Mouse (Mus musculus) kidney, embryonic 16.5 days (tissue): Measurements from ENCODE around the gene Myo9a. TPM values are rescaled to one million over a fixed set of nuclear protein-coding genes. Genes with fewer than 3 reads are reported as not detected.
A peak's percentile ranks its signal among the peaks of the same experiment; 100 is the strongest.

ENCODE experiments used
- ATAC-seq: fragments of 200-750 bp; cut with Nextera tagmentation; 2 replicates; pipeline ENCODE4 v1.8.0; 2017; ENCODE audit warnings: moderate TSS enrichment; ENCODE audit not compliant: low FRiP score, low TSS enrichment
- H3K27ac ChIP-seq: fragments of 300-500 bp; sonication (generic); 2 replicates; pipeline ENCODE4 v1.5.1; 2014; ENCODE audit warnings: low read length
- H3K27me3 ChIP-seq: fragments of 300-500 bp; sonication (generic); 2 replicates; pipeline ENCODE4 v1.6.1; 2014; ENCODE audit warnings: low read length, control low read depth, mixed read lengths; ENCODE audit not compliant: insufficient read depth
- H3K36me3 ChIP-seq: fragments of 300-500 bp; sonication (generic); 2 replicates; pipeline ENCODE4 v1.6.1; 2014; ENCODE audit warnings: low read length, control low read depth, mixed read lengths; ENCODE audit not compliant: insufficient read depth
- H3K4me1 ChIP-seq: fragments of 300-500 bp; sonication (generic); 2 replicates; pipeline ENCODE4 v1.6.1; 2014; ENCODE audit warnings: low read length, control low read depth, mixed read lengths; ENCODE audit not compliant: insufficient read depth
- H3K4me2 ChIP-seq: fragments of 300-500 bp; sonication (generic); replicated peaks from 2 replicates; pipeline ENCODE4 v1.6.1; 2014; ENCODE audit warnings: low read depth, low read length
- H3K4me3 ChIP-seq: fragments of 300-500 bp; sonication (generic); 2 replicates; pipeline ENCODE4 v1.5.1; 2014; ENCODE audit warnings: mild to moderate bottlenecking, low read length
- H3K9ac ChIP-seq: fragments of 300-500 bp; sonication (generic); replicated peaks from 2 replicates; pipeline ENCODE4 v1.6.1; 2014; ENCODE audit warnings: low read length
- H3K9me3 ChIP-seq: fragments of 300-500 bp; sonication (generic); 2 replicates; pipeline ENCODE4 v1.6.1; 2016; ENCODE audit warnings: low read length, control low read depth
- WGBS: fragments of 180-500 bp; shearing (Covaris S2); extraction: QIAGEN DNeasy Blood & Tissue Kit; methylation state at CpG from one replicate; pipeline ENCODE4 v1.1.7; 2014; 5-methylcytosine and 5-hydroxymethylcytosine counted together
- polyA plus RNA-seq: library from polyadenylated mRNA; unstranded; fragments of >200 nt; fragmentation: Nextera tagmentation; extraction: Ambion mirVana; gene quantifications from 2 replicates; pipeline ENCODE4 v1.2.1, GENCODE M21; 2015

Gene Myo9a
- polyA plus RNA-seq, 1 experiment from 2014 or later: 18.2 TPM

DNA sequence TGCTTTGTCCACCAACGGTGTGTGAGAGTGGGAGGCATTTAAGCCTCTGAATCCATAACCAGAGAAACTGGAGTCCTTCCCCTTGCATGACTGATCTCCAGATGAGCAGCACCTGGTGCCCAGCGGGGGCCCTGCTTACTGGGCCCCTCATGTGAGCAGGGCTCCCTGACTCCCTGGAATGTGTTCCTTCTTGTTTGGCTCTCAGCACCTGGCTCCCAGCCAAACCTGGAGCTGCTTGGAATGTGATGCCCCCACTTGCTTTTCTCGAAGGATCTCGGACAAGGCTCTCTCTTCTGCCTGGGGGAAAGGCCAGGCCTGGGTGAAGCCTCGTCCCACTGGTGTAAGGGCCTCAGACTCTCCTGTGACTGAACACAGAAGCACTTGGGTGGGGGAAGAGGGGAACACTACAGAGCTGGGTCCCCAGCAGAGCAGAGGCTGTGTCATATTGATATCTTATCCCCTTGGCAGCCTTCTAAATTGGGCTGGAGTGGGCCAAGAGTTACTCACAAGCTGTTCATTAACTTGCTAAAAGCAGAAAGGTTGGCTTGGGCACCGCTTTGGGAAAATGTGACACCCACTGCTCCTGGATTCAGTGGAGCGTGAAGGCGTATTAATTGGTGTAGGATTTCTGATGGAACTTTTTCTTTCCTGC, 26.8 kb upstream of the Myo9a start:
- no peaks in the 10 kb centered on the region for H3K27me3 ChIP-seq
- WGBS: 25% methylated on average over 8 of the region's 8 CpGs
- H3K9me3 ChIP-seq: no peaks in the 10 kb centered on the region
- ATAC-seq: peak; percentile 93
- H3K9ac ChIP-seq: peak overlapping the region; percentile 42
- no peaks in the 10 kb centered on the region for H3K36me3 ChIP-seq
- H3K4me1 ChIP-seq: peaks cover 34% of the 10 kb centered on the region
- H3K4me2 ChIP-seq: peak overlapping the region; percentile 56
- H3K4me3 ChIP-seq: 0 out of 2 replicates have a peak overlapping the region, but pooled peaks have one; percentile 30
- peak overlapping the region; percentile 96 for H3K27ac ChIP-seq

DNA sequence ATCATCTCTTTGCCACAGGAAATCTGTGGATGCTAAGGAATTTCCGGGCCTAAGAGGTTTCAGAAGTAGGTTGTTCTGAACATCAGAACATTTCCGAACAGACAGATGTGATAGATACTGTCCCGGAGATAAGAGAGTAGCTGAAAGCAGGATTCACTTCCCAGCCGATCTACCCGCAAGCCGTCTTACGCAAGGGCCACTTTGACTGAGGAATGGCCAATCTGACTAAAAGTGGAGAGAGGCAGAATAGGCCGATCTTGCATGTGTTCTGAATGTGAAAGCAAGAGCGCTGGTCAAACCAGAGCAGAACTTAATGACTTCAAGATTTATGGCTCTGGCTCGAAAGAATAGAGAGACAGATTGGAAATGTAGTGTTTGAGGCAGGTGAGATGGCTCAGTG, 25.2 kb upstream of the Myo9a start:
- ATAC-seq: no peak
- no peaks in the 10 kb centered on the region for H3K27me3 ChIP-seq
- 68% methylated on average over 10 of the region's 10 CpGs for WGBS
- H3K9ac ChIP-seq: no peak overlapping the region
- H3K4me3 ChIP-seq: no peak overlapping the region
- H3K4me2 ChIP-seq: no peak overlapping the region
- peak overlapping the region; percentile 96 for H3K27ac ChIP-seq
- H3K9me3 ChIP-seq: no peaks in the 10 kb centered on the region
- no peaks in the 10 kb centered on the region for H3K36me3 ChIP-seq
- peaks cover 34% of the 10 kb centered on the region for H3K4me1 ChIP-seq

DNA sequence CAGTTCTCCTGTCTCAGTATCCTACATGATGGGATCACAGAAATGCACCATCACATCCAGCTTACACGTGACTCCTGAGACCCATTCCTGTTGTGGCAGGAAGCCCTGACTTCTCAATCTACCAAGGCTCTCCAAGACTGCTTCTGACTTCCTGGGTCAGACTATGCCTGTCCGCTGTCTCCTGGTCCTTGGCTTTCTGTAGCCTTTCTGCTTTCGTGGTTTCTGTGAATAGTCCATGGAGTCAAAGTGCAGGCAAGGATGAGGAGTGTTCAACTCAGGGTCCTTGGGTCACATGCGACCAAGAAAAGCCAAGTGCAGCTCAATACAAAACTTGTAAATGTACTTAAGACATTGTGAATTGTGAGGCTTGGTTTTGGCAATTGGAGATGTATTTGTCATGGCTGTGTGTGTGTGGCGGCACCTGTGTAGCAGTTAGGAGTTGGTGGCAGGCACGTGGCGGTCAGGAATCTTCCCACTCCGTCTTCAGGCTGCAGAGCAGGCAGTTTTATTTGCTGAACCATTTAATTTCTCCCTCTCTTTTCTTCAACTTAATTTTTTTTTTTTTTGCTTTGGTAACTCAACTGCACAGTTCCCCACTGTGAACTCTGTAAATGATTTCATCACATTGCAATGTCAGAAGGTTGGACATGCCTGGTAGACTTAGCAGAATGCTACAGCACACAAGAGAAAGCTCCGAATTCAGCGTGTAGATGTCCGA, 23.0 kb upstream of the Myo9a start:
- 60% methylated on average over 11 of the region's 11 CpGs for WGBS
- Histone ChIP-seq H3K4me3 (no peak overlapping the region), H3K9me3 (no peaks in the 10 kb centered on the region), H3K36me3 (no peaks in the 10 kb centered on the region), H3K4me1 (peaks cover 34% of the 10 kb centered on the region), H3K4me2 (no peak overlapping the region), H3K9ac (no peak overlapping the region), H3K27ac (peak overlapping the region; percentile 89), H3K27me3 (no peaks in the 10 kb centered on the region)
- no peak for ATAC-seq

DNA sequence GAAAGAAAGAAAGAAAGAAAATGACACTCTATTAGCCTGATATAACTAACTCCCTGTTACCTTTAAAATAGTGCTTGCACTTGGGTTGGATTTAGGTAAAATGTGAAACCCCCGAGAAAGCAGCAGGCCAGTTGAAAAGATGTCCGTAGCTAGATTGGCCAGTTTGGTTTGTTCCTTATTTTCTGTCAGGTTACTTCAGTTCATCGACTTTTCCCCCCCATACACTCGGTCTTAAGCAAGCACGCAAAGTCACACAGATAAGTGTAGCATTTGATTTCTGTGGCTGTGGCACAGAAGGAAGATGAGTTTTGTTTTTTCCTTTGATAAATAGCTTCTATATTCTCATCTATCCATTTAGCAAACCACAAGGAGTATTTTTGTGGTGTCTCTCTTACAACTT, 19.6 kb upstream of the Myo9a start:
- Histone ChIP-seq H3K36me3 (no peaks in the 10 kb centered on the region), H3K4me1 (peaks cover 6% of the 10 kb centered on the region; the same call in 1 of the 2 replicates), H3K27ac (no peak overlapping the region), H3K9ac (no peak overlapping the region), H3K4me3 (no peak overlapping the region), H3K9me3 (no peaks in the 10 kb centered on the region), H3K27me3 (no peaks in the 10 kb centered on the region), H3K4me2 (no peak overlapping the region)
- 89% methylated on average over 5 of the region's 5 CpGs for WGBS
- no peak for ATAC-seq

DNA sequence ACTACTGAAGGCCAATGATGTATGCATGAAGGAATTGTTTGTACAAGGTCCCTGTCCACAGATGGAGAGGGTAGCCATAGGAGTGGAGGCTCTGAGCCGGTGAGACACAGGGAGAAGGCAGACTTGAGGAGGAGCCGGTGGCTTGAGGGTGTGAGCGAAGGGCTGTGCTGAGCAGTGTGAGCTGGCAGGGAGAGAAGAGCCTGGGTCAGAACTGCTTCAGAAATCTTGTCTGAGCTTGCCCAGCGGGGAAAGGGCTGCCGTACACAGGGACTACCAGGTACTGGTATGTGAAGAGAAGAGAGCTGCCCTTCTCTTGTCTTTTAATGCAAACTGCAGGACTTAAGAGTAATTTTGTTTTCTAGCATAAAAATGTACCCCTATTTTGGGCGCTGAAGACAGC, 17.6 kb upstream of the Myo9a start:
- Histone ChIP-seq H3K36me3 (peaks cover 5% of the 10 kb centered on the region; the same call in 1 of the 2 replicates), H3K4me2 (no peak overlapping the region), H3K4me1 (no peaks in the 10 kb centered on the region), H3K9me3 (no peaks in the 10 kb centered on the region), H3K27ac (no peak overlapping the region), H3K27me3 (no peaks in the 10 kb centered on the region), H3K9ac (no peak overlapping the region), H3K4me3 (no peak overlapping the region)
- WGBS: 71% methylated on average over 6 of the region's 6 CpGs
- ATAC-seq: no peak

DNA sequence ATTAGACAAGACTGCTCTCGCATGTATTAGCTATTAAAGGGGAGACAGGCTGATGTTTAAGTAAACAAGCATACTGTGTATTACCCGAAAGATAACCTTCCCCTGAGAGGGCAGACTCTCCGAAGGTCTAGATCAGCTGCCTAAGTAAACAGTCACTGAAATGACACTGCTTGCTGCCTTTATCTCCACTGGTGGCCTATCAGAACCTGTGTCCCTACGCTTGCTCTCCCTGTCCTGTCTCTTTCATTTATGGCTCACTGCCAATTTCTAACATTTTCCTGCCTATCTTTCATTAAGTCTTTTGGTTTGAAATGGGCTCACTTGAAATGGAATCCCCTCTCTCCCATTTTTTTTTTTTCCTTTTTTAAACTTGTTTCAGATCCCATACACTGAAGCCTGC, 15.3 kb upstream of the Myo9a start:
- no peaks in the 10 kb centered on the region for H3K9me3 ChIP-seq
- H3K27me3 ChIP-seq: no peaks in the 10 kb centered on the region
- H3K4me2 ChIP-seq: no peak overlapping the region
- no peak overlapping the region for H3K9ac ChIP-seq
- no peak overlapping the region for H3K4me3 ChIP-seq
- no peak overlapping the region for H3K27ac ChIP-seq
- H3K36me3 ChIP-seq: peaks cover 5% of the 10 kb centered on the region; the same call in 1 of the 2 replicates
- no peak for ATAC-seq
- H3K4me1 ChIP-seq: no peaks in the 10 kb centered on the region
- 37% methylated on average over 4 of the region's 4 CpGs for whole genome bisulfite sequencing

DNA sequence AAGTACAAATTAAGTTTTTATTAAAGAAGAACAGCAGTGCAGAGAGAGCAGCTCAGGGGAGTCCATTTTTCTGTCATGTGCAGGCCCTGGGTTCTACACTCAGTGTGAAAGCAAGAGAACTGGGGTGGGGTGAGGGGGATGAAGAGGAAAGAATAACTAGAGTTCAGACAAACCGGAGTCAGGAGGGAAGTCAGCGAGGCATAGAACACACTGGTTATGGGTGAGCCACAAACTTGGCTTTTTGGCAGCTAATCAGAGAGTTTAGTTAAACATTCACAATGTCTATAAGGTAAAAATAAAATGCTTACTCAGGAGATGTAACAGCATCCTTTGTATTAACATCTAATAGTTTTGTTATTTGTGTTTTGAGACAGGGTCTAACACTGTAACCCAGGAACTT, 10.1 kb upstream of the Myo9a start:
- H3K4me3 ChIP-seq: no peak overlapping the region
- peaks cover 5% of the 10 kb centered on the region; the same call in 1 of the 2 replicates for H3K36me3 ChIP-seq
- H3K9me3 ChIP-seq: no peaks in the 10 kb centered on the region
- peak; percentile 79; the same call in 1 of the 2 replicates for ATAC-seq
- H3K4me2 ChIP-seq: no peak overlapping the region
- 46% methylated on average over 2 of the region's 2 CpGs for WGBS
- H3K9ac ChIP-seq: no peak overlapping the region
- peak overlapping the region; percentile 62; the same call in 1 of the 2 replicates for H3K27ac ChIP-seq
- no peaks in the 10 kb centered on the region for H3K4me1 ChIP-seq
- no peaks in the 10 kb centered on the region for H3K27me3 ChIP-seq

DNA sequence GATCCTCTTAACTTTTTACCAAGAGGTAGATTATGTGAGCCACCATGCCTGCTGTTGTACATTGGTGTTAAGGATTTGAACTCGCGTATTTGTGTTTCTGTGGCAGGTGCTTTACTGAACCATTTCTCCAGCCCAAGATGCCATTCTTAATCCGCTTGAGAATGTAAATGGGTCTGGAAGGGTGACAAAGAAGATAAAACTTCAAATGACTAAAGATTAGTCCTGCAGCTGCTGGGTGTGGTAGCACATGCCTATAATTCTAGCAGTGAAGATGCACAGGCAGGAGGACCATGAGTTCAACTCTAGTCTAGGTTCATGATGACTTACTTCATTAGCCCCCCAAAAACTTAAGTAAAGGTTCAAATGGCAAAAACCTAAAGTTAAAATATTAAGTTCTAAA, 6.8 kb upstream of the Myo9a start:
- no peak overlapping the region for H3K4me2 ChIP-seq
- H3K36me3 ChIP-seq: no peaks in the 10 kb centered on the region
- 93% methylated on average over 3 of the region's 3 CpGs for WGBS
- peaks cover 6% of the 10 kb centered on the region for H3K4me1 ChIP-seq
- no peak for ATAC-seq
- no peaks in the 10 kb centered on the region for H3K27me3 ChIP-seq
- no peak overlapping the region for H3K27ac ChIP-seq
- H3K4me3 ChIP-seq: no peak overlapping the region
- no peak overlapping the region for H3K9ac ChIP-seq
- H3K9me3 ChIP-seq: no peaks in the 10 kb centered on the region

DNA sequence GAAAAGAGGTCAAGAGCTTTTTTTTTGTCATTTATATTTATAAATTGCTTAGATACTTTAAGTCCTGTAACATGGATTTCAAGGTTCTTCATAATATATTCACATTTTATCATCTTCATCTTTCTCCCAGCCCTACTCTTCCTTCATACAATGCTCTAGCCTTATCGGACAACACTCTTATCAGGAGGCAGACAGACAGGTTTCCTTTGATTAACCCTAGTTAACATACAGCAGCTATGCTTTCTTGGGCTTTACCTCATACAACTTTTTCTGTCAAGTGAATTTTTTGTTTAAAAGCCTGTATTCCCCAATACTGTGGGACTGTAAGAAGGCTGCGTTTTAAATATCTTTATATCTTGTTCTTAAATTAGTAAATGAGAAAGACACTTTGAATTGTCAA, 2.3 kb upstream of the Myo9a start:
- Histone ChIP-seq H3K4me1 (peaks cover 21% of the 10 kb centered on the region), H3K9me3 (no peaks in the 10 kb centered on the region), H3K36me3 (no peaks in the 10 kb centered on the region), H3K4me3 (no peak overlapping the region), H3K27ac (no peak overlapping the region), H3K27me3 (no peaks in the 10 kb centered on the region), H3K4me2 (no peak overlapping the region), H3K9ac (no peak overlapping the region)
- 86% methylated on average over 2 of the region's 2 CpGs for WGBS
- ATAC-seq: no peak

DNA sequence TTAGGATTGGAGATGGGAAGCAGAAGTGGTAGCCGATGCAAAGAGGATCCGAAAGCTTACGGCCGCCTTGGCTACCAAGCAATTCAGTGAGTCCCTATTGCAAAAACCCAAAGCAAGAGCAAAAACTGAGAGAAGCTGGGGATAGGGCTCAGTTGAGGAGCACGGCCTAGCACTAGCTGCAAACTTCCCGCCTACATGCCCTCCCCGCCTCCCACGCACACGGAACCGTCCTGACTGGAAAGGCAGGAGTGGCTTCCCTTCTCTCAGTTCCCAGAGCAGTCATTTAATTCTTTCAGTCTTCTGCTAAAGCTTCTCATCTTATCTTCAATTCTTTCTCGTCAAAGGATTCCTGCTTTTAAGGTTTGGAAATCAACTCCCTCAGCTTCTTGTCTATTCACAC, 1.7 kb upstream of the Myo9a start:
- Histone ChIP-seq H3K27ac (peak overlapping the region; percentile 22), H3K36me3 (no peaks in the 10 kb centered on the region), H3K9me3 (no peaks in the 10 kb centered on the region), H3K9ac (no peak overlapping the region), H3K4me2 (0 out of 2 replicates have a peak overlapping the region, but pooled peaks have one; percentile 11), H3K27me3 (no peaks in the 10 kb centered on the region), H3K4me1 (peaks cover 21% of the 10 kb centered on the region), H3K4me3 (no peak overlapping the region)
- no peak for ATAC-seq
- 62% methylated on average over 11 of the region's 11 CpGs for WGBS
